Mouse (Mus musculus) Muller cell, postnatal 12 days (primary cell): ENCODE results near the gene Pld4.

Experiments
- DNase-seq: peaks from one replicate; pipeline ENCODE4 v3.0.0-alpha.2; 2015; ENCODE audit errors: inconsistent ontology term

Gene Pld4

GRCm38 (mm10) chr12:112738281-112739022 lies 22.0 kb upstream of the Pld4 start:
- no peak for DNase-seq

GRCm38 (mm10) chr12:112739023-112739568 lies 21.4 kb upstream of the Pld4 start:
- DNase-seq = no peak

GRCm38 (mm10) chr12:112742768-112743167 lies 17.7 kb upstream of the Pld4 start:
- no peak for DNase-seq

GRCm38 (mm10) chr12:112743168-112743975 lies 17.1 kb upstream of the Pld4 start:
- DNase-seq = peak; percentile 70

- DNase-seq = no peak
These were observed 16.2 kb upstream of the Pld4 start for GRCm38 (mm10) chr12:112744211-112744610.

GRCm38 (mm10) chr12:112744891-112745580 lies 15.4 kb upstream of the Pld4 start:
- no peak for DNase-seq

GRCm38 (mm10) chr12:112745716-112746115 lies 14.7 kb upstream of the Pld4 start:
- DNase-seq = no peak

GRCm38 (mm10) chr12:112746461-112746807 lies 14.0 kb upstream of the Pld4 start:
- DNase-seq = no peak

- peak; percentile 57 for DNase-seq
These were observed 13.4 kb upstream of the Pld4 start for GRCm38 (mm10) chr12:112746808-112747605.

GRCm38 (mm10) chr12:112747606-112747970 lies 12.9 kb upstream of the Pld4 start:
- no peak for DNase-seq

- no peak for DNase-seq
These were observed 9.5 kb upstream of the Pld4 start for GRCm38 (mm10) chr12:112750976-112751375.

GRCm38 (mm10) chr12:112752399-112752798 lies 8.1 kb upstream of the Pld4 start:
- peak; percentile 36 for DNase-seq

- no peak for DNase-seq
These were observed 4.6 kb upstream of the Pld4 start for GRCm38 (mm10) chr12:112755900-112756299.

- no peak for DNase-seq
These were observed 2.6 kb upstream of the Pld4 start for GRCm38 (mm10) chr12:112757896-112758295.

GRCm38 (mm10) chr12:112759471-112759870 lies 984 bp upstream of the Pld4 start:
- DNase-seq = no peak

- DNase-seq = no peak
These were observed 956 bp downstream of the Pld4 start for GRCm38 (mm10) chr12:112761411-112761810.

- DNase-seq = no peak
These were observed 1.6 kb downstream of the Pld4 start for GRCm38 (mm10) chr12:112762018-112762417.

- no peak for DNase-seq
These were observed 2.7 kb downstream of the Pld4 start for GRCm38 (mm10) chr12:112763176-112763575.

GRCm38 (mm10) chr12:112764141-112764540 lies 3.7 kb downstream of the Pld4 start:
- DNase-seq = no peak

GRCm38 (mm10) chr12:112764991-112765390 lies 4.5 kb downstream of the Pld4 start:
- DNase-seq = no peak

- no peak for DNase-seq
These were observed 6.1 kb downstream of the Pld4 start for GRCm38 (mm10) chr12:112766586-112766985.
